Mouse (Mus musculus) cerebellum, adult 11 months (tissue): ENCODE measurements around the gene Cyp2g1.
"Not testable (repeated sequence)": the region's sequence is repeated elsewhere in the genome, so short reads cannot be mapped to it uniquely, and the experiment has no call there.

Experiments used
- DNase-seq: peaks from one replicate; pipeline ENCODE4 v3.0.0; 2022

The Cyp2g1 gene

GRCm38 (mm10) chr7:26808592-26808991, at the start of gene Cyp2g1:
Cyp2g1 (plus strand) TSS chr7:26808892.
- no peak for DNase-seq

- no peak for DNase-seq
Measured at GRCm38 (mm10) chr7:26767084-26767483, 41.6 kb upstream of the Cyp2g1 start.

DNA sequence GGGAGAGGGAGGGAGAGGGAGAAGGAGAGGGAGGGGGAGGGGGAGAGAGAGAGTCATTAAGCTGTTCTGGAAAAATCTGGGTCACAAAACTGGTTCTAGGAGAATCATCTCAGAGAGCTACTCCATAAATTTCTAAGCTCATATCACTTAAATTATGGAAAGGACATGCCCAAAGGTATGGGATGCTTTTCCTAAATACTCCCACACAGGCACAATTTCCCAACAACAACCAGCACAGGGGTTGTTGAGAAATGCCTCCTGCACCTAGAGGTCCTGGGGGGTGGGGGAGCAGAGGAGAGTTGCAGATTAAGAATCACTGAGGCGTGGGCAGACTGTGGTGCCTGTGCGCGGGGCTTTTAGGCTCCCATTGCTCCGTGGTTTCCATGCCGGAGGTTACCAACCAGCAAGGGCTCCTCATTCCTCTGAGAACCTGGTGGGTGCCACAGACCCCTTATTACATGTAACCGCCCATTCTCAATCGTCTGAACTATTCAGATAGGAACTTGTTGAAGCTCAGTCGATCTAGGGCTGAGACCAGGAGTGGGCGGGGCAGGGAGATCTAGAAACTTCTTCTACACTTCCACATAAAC, 38.7 kb upstream of the Cyp2g1 start:
- DNase-seq = no peak

- no peak for DNase-seq
Measured at GRCm38 (mm10) chr7:26772866-26773586, 35.7 kb upstream of the Cyp2g1 start.

DNA sequence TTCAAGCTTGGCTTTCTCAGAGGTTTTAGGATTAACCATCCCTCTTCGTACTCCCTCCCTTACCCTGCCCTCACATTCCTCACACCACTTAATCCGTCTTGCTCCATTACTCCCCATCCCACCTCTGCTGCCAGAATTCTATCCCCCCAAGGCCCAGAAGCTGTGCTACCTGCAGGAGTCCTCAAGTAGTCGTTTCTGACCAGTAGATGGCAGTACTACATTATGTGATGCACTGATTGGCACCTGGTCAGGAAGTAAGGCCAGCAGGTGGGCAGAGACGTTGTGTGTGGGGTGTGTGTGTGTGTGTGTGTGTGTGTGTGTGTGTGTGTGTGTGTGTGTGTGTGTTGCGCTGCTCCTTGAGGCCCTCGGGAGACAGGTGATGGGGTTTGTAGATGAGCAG, 32.8 kb upstream of the Cyp2g1 start:
- DNase-seq = no peak

GRCm38 (mm10) chr7:26777806-26778205, 30.9 kb upstream of the Cyp2g1 start:
- no peak for DNase-seq

GRCm38 (mm10) chr7:26778474-26778873, 30.2 kb upstream of the Cyp2g1 start:
- peak; percentile 6 for DNase-seq

DNA sequence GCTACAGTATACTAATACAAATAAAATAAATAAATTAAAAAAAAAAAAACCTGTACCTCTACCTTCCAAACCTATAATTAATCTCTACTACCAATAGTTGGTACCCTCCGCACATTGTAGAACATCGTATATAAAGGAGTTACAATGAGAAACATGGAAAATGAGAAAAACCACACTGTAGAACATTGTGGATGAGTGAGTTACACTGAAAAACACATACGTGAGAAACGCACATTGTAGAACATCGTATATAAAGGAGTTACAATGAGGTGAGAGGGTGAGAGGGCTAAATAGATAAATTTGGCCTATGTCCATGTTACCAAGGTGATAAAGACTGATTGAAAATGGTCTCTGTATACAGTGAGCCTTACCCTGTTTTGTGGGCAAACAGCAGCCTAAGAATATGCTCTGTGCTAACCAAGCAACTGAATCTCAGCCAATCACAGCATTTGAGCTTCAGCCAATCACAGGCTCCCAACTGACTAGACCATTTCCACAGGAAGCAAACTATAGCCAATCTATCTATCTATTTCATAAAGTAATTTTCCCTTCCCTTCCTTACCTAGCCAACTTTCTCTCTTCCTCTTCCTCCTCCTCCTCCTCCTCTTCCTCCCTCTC, 28.8 kb upstream of the Cyp2g1 start:
- DNase-seq = no peak

- DNase-seq = no peak
Measured at GRCm38 (mm10) chr7:26780510-26780909, 28.2 kb upstream of the Cyp2g1 start.

- no peak for DNase-seq
Measured at GRCm38 (mm10) chr7:26780998-26781766, 27.5 kb upstream of the Cyp2g1 start.

DNA sequence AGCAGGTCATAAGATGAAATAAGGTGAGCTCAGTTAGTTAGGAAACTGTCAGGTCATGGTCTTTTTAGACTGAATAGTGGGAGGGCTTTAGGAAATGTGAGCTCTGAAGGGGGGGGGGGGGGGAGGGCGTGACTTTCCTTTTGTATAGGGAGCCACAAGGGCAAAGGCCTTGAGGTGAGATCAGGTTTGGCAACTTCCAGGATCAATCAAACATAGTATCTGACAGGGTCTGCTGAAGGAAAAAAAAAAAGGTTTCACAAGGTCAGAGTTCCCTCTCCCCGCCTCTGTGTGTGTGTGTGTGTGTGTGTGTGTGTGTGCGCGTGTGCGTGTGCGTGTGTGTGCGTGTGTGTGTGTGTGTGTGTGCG, 26.9 kb upstream of the Cyp2g1 start:
- no peak for DNase-seq

DNA sequence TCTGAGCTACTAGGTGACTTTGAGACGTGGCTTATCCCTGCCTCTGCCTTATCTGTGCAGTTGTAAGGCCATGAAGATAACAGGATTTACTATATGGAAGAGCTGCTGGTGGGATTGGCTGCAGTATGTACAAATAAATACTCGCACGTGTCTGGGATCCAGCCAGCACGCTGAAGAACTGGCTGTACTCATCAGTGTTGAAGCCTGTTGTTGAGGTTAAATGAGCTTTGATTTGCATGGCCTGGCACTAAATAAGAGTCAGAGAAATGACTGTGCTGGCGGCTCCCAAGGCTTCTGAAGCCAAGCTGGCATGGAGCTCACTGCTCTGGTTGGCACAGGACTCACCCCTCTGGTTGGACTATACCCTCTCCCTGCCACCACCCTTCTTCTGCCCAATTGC, 25.5 kb upstream of the Cyp2g1 start:
- DNase-seq = peak; percentile 2

- DNase-seq = not testable (repeated sequence)
Measured at GRCm38 (mm10) chr7:26786013-26786412, 22.7 kb upstream of the Cyp2g1 start.

GRCm38 (mm10) chr7:26789984-26790383, 18.7 kb upstream of the Cyp2g1 start:
- no peak for DNase-seq

- no peak for DNase-seq
Measured at GRCm38 (mm10) chr7:26800104-26800503, 8.6 kb upstream of the Cyp2g1 start.

DNA sequence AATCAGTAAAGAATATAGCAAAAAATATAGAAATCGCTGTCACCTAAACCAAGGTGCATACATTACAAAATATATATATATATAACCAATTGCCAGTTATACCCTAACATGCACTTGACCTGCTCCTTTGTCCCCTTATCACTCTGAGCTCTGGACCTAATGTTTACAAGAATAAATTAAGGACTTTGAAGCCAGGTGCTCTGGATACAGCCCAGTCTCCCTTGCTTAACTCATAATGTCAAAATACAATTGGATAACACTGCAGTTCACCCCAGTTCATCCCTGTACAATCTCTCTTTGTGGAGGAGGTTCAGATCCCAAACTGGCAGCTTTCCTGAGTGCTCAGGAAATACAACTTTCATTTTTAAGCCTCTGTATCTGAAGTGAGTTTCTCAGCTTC, 7.7 kb upstream of the Cyp2g1 start:
- no peak for DNase-seq

DNA sequence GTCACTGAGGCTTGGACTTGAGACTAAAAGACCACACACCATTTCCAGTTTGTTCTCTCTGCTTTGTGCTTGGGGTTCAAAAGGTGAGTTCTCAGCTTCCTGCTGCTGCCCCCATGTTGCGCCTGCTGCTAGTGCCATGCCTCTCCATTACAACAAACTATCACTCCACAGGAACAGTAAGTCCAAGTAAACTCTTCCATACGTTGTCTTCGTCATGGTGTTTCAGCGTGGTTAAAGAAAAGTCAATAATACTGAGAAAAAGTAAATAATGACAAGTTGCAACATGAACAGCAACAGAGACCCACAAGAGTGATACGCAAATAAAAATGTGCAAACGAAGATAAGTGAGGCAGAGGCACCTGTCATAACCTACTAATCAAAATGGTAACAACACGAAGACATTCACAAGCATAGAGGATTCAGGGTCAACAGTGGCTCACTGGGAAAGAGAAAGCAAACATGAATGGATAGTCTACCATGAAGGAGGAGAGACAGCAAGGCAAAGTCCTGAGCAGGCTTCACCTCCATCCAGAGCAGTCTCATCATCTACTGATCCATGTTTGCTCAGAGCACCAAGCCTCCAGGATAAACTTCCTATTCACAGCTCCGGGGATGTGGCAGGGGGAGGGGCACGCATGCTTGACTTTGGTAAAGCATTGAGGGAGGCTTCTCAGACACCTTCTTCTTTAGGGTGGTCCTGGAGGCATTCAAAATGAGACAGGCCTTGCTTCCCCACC, 23.0 kb downstream of the Cyp2g1 start:
- DNase-seq = not testable (repeated sequence)

- not testable (repeated sequence) for DNase-seq
Measured at GRCm38 (mm10) chr7:26832668-26833067, 24.0 kb downstream of the Cyp2g1 start.

- not testable (repeated sequence) for DNase-seq
Measured at GRCm38 (mm10) chr7:26835059-26835458, 26.4 kb downstream of the Cyp2g1 start, which contains the start of gene Cyp2a5. Cyp2a5 (plus strand) TSS chr7:26835305.

GRCm38 (mm10) chr7:26843400-26843799, 34.7 kb downstream of the Cyp2g1 start:
- not testable (repeated sequence) for DNase-seq

DNA sequence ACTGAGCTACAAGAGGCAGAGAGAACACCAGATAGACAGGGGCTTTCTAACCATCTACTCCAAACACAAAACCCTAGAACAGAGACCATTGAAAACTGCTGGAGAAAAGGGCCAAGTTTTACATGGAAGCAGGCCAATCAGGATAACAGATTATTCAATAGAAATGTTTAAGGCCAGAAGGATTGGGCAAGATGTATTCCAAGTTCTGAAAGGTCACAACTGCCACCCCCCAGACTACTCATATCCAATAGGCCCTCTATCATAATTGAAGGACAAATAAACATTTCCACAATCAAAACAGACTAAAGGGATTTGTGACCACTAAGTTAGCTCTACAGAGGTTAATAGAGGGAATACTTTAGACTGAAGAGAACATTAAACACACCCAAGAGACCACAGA, 41.4 kb downstream of the Cyp2g1 start:
- not testable (repeated sequence) for DNase-seq
